Comparison of ENCODE assay signal across 26 mouse cellular contexts in genomic region chr1:82095101-82095500, GRCm38 (mm10).
"Had no signal": no experiment of that assay in that cellular context is flagged by ENCODE, and none has a peak within 500 bp of the region (broad histone marks: within the 10 kb centered on the region; RNA-seq: fewer than 3 reads in every experiment).

No protein-coding gene starts in this region.

- H3K4me3 ChIP-seq: gastrocnemius, adult 2 months; heart, embryonic 13.5 days; heart, embryonic 15.5 days; hindbrain, embryonic 13.5 days; hindbrain, embryonic 15.5 days; kidney, embryonic 15.5 days; limb, embryonic 10.5 days; limb, embryonic 12.5 days; liver, embryonic 13.5 days; liver, embryonic 15.5 days had no signal

- H3K9me3 ChIP-seq: heart, embryonic 13.5 days; heart, embryonic 15.5 days; hindbrain, embryonic 13.5 days; hindbrain, embryonic 15.5 days; kidney, embryonic 15.5 days; limb, embryonic 10.5 days; limb, embryonic 12.5 days; liver, embryonic 13.5 days; liver, embryonic 15.5 days had no signal

- DNase-seq: gastrocnemius, adult 2 months; gastrocnemius, postnatal 10 days; gastrocnemius, postnatal 25 days; heart, adult 18-20 months; heart, postnatal 14 days; heart, postnatal 36 days; kidney, adult 11 months; kidney, adult 8-10 months; kidney, postnatal 10 days; kidney, postnatal 36 days; layer of hippocampus, adult 9-11 months; layer of hippocampus, postnatal 36 days; liver, embryonic 13.5 days; liver, postnatal 0 days had no signal

- ATAC-seq: hindbrain, postnatal 0 days; intestine, embryonic 16.5 days; liver, postnatal 0 days had no signal

- H3K4me2 ChIP-seq: heart, embryonic 11.5 days; heart, embryonic 13.5 days; heart, embryonic 15.5 days; hindbrain, embryonic 13.5 days; hindbrain, embryonic 15.5 days; kidney, embryonic 15.5 days; limb, embryonic 12.5 days; liver, embryonic 11.5 days; liver, embryonic 13.5 days; liver, embryonic 15.5 days had no signal

- H3K9ac ChIP-seq: heart, embryonic 13.5 days; heart, embryonic 15.5 days; hindbrain, embryonic 13.5 days; hindbrain, embryonic 15.5 days; kidney, embryonic 15.5 days; limb, embryonic 12.5 days; liver, embryonic 13.5 days; liver, embryonic 15.5 days; liver, postnatal 0 days had no signal

- H3K4me1 ChIP-seq: hindbrain, embryonic 13.5 days; hindbrain, embryonic 15.5 days; kidney, embryonic 15.5 days; limb, embryonic 10.5 days; limb, embryonic 12.5 days; liver, embryonic 13.5 days; liver, embryonic 15.5 days had no signal

- H3K27me3 ChIP-seq: heart, embryonic 13.5 days; heart, embryonic 15.5 days; hindbrain, embryonic 13.5 days; hindbrain, embryonic 15.5 days; kidney, embryonic 15.5 days; limb, embryonic 12.5 days; liver, embryonic 13.5 days; liver, embryonic 15.5 days had no signal

- H3K27ac ChIP-seq: gastrocnemius, adult 2 months; heart, embryonic 13.5 days; heart, embryonic 15.5 days; hindbrain, embryonic 13.5 days; hindbrain, embryonic 15.5 days; hindbrain, postnatal 0 days; kidney, embryonic 15.5 days; limb, embryonic 10.5 days; limb, embryonic 12.5 days; liver, embryonic 13.5 days; liver, embryonic 15.5 days had no signal

- H3K36me3 ChIP-seq: heart, embryonic 13.5 days; heart, embryonic 15.5 days; hindbrain, embryonic 13.5 days; hindbrain, embryonic 15.5 days; kidney, embryonic 15.5 days; limb, embryonic 10.5 days; limb, embryonic 12.5 days; liver, embryonic 13.5 days; liver, embryonic 15.5 days had no signal
